Mouse (Mus musculus): ENCODE data around the gene Agbl5. TPM values are rescaled to one million over a fixed set of nuclear protein-coding genes. Genes with fewer than 3 reads are reported as not detected.

The Agbl5 gene
- polyA plus RNA-seq, 1 experiment, result 22.6 TPM

DNA sequence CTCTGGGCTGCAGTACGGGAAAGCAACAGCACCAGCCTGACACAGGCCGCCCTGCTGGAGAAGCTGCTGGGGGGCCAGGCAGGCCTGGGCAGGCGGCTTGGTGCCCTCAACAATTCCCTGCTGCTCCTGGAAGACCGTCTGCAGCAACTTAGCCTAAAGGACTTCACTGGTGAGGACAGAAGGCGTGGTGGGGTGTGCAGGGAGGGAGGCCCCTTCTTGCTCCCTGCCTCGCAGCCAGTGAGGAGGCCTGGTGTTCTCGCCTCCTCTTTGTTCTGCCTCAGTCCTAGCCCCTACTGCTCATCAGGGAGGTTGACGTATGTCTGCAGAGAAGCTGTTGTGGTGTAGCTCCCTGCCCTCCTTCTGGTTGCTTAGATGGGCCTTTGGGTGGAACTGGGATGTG is 30.2 kb downstream of the Agbl5 start:
- TF ChIP-seq CTCF (conservative IDR thresholded peaks at IDR 0.05; ENCODE audit: insufficient read depth, insufficient read length, low read depth, low read length), result no peak
- no peak for TF ChIP-seq POLR2A (IDR thresholded peaks at IDR 0.05; ENCODE audit: low read depth, low read length)
- no peaks in the 10 kb centered on the region for H3K36me3 ChIP-seq (ENCODE audit: control insufficient read depth, insufficient read depth, low read length)
- H3K27me3 ChIP-seq (replicated peaks; ENCODE audit: control insufficient read depth, insufficient read depth, low read length), result no peaks in the 10 kb centered on the region
- H3K4me1 ChIP-seq (ENCODE audit: control insufficient read depth, insufficient read depth, low read length), result peaks cover 17% of the 10 kb centered on the region; the same call in 1 of the 2 replicates
- H3K27ac ChIP-seq (ENCODE audit: insufficient read depth, low read depth, low read length), result no peak overlapping the region
- WGBS, result 93% methylated on average over 8 of the region's 8 CpGs
- H3K4me3 ChIP-seq (ENCODE audit: insufficient read depth, low read depth, low read length), result no peak overlapping the region
- no peak for DNase-seq

DNA sequence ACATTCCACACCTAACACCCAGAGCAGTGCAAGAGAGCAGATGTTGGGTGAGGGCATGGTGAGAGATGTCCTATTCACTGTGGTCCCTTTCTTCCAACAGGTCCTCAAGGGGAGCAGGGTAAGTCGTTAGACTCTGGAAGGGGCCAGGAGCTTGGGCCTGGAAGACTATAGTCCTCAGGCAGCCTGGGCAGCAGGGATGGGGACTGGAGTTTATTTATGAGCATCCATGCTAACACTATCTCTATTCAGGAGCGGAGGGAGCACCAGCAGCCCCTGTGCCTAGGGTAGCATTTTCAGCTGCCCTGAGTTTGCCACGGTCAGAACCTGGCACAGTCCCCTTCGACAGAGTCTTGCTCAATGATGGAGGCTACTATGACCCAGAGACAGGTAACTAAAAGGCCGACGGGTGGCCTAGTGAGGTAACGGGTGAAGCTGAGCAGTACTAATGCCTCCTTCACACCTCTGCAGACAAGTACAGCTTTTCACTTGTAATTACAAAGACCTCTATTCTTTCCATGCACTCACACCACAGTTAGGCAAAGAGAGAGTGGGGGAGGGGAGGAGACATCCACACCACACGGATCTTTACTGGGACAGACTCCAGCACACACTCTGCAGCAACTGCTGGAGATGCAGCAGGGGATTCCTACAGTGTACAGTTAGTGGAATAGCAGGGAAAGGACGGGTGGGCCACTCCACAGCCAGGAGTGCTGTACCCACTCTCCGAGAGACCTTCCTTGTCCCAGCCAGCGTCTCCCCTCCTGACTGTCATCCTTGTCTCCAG is 31.5 kb downstream of the Agbl5 start:
- H3K27ac ChIP-seq (ENCODE audit: insufficient read depth, low read depth, low read length), result no peak overlapping the region
- peaks cover 17% of the 10 kb centered on the region; the same call in 1 of the 2 replicates for H3K4me1 ChIP-seq (ENCODE audit: control insufficient read depth, insufficient read depth, low read length)
- H3K27me3 ChIP-seq (replicated peaks; ENCODE audit: control insufficient read depth, insufficient read depth, low read length), result no peaks in the 10 kb centered on the region
- DNase-seq, result no peak
- H3K4me3 ChIP-seq (ENCODE audit: insufficient read depth, low read depth, low read length), result no peak overlapping the region
- 75% methylated on average over 11 of the region's 11 CpGs for WGBS
- TF ChIP-seq CTCF (conservative IDR thresholded peaks at IDR 0.05; ENCODE audit: insufficient read depth, insufficient read length, low read depth, low read length), result no peak
- no peak for TF ChIP-seq POLR2A (IDR thresholded peaks at IDR 0.05; ENCODE audit: low read depth, low read length)
- H3K36me3 ChIP-seq (ENCODE audit: control insufficient read depth, insufficient read depth, low read length), result no peaks in the 10 kb centered on the region

DNA sequence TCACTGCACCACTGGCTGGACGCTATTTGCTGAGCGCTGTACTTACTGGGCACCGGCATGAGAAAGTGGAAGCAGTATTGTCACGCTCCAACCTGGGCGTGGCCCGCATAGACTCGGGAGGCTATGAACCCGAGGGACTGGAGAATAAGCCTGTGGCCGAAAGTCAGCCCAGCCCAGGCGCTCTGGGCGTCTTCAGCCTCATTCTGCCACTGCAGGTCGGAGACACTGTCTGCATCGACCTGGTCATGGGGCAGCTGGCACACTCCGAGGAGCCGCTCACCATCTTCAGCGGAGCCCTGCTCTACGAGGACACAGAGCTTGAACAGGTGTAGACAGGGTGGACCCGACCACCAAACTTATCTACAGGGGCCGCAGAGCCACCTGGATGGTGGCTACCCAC is 32.1 kb downstream of the Agbl5 start:
- Histone ChIP-seq H3K4me1 (ENCODE audit: control insufficient read depth, insufficient read depth, low read length) (peaks cover 13% of the 10 kb centered on the region; the same call in 1 of the 2 replicates), H3K27me3 (replicated peaks; ENCODE audit: control insufficient read depth, insufficient read depth, low read length) (no peaks in the 10 kb centered on the region), H3K4me3 (ENCODE audit: insufficient read depth, low read depth, low read length) (peak overlapping the region; percentile 1; the same call in 1 of the 2 replicates), H3K27ac (ENCODE audit: insufficient read depth, low read depth, low read length) (0 out of 2 replicates have a peak overlapping the region, but pooled peaks have one; percentile 3), H3K36me3 (ENCODE audit: control insufficient read depth, insufficient read depth, low read length) (no peaks in the 10 kb centered on the region)
- peak; percentile 68 for DNase-seq
- 57% methylated on average over 19 of the region's 19 CpGs for WGBS
- no peak for TF ChIP-seq CTCF (conservative IDR thresholded peaks at IDR 0.05; ENCODE audit: insufficient read depth, insufficient read length, low read depth, low read length)
- TF ChIP-seq POLR2A (IDR thresholded peaks at IDR 0.05; ENCODE audit: low read depth, low read length), result no peak

DNA sequence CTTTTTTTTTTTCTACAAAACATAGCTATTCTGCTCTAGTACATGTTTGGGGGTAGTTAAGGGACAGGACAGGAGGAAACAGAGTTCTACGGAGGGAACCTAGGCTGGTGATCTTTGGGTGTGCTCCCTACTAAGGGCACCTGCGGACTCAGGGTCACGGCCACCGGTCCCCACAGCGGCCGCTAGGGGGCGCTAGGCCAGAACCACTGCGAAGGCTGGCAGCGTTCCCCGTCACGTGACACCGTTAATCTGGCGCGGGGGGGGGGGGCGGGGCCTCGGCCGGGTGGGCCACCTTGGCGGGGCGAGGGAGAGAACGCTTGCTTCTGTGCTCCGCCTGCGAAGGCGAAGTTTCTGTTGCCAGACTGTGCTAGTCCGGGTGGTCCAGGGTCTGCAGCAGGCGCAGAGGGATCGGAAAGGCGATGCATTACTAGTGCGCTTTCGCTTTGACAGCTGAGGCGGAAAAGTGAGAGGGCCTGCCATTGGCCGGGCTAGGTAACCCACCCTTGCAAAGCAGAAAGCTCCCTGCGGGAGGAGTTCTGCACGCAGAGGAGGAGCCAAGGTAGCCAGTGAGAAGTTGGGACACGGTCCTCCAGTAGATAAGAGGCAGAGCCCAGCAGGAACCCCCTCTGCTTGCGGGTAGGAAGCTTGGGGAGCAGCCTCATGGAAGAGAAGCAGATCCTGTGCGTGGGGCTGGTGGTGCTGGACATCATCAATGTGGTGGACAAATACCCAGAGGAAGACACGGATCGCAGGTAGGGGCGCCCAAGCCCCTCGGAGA is 33.0 kb downstream of the Agbl5 start, which contains the start of gene Khk:
Gene Khk, plus strand, starts transcription at position 176 of the 778 bp plus-strand sequence.
- Histone ChIP-seq H3K4me3 (ENCODE audit: insufficient read depth, low read depth, low read length) (peak within 1 kb of the TSS; percentile 96), H3K27me3 (replicated peaks; ENCODE audit: control insufficient read depth, insufficient read depth, low read length) (no peaks in the 10 kb centered on the region), H3K36me3 (ENCODE audit: control insufficient read depth, insufficient read depth, low read length) (no peaks in the 10 kb centered on the region), H3K4me1 (ENCODE audit: control insufficient read depth, insufficient read depth, low read length) (peaks cover 9% of the 10 kb centered on the region; the same call in 1 of the 2 replicates), H3K27ac (ENCODE audit: insufficient read depth, low read depth, low read length) (peak within 1 kb of the TSS; percentile 95)
- DNase-seq, result peak; percentile 94
- 1% methylated on average over 36 of the region's 40 CpGs for WGBS
- TF ChIP-seq POLR2A (IDR thresholded peaks at IDR 0.05; ENCODE audit: low read depth, low read length) (peak; percentile 85), CTCF (conservative IDR thresholded peaks at IDR 0.05; ENCODE audit: insufficient read depth, insufficient read length, low read depth, low read length) (peak; percentile 78)

DNA sequence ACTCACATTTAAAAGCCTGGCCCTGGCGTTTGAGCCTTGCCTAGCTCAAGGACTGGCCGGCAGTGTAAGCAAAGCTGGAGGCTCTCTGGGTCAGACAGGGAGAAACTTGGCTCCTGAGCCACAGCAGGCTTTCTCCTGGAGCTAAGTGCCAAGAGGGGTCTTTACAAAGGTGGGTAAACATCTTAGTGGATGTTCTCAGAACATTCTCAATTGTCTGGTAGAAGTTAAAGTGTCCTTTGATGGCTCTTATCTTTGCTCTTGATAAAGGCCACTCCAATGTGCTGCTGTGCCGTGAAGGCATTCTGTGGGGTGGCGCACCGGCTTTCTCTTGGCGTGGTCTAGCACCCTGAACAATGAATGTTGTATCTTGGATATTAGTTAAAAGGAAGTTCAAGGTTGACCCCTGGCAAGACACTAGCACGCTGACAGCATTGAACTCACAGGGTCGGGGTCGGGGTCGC is 34.1 kb downstream of the Agbl5 start:
- Histone ChIP-seq H3K27ac (ENCODE audit: insufficient read depth, low read depth, low read length) (peak overlapping the region; percentile 95), H3K36me3 (ENCODE audit: control insufficient read depth, insufficient read depth, low read length) (no peaks in the 10 kb centered on the region), H3K27me3 (replicated peaks; ENCODE audit: control insufficient read depth, insufficient read depth, low read length) (no peaks in the 10 kb centered on the region), H3K4me1 (ENCODE audit: control insufficient read depth, insufficient read depth, low read length) (peaks cover 12% of the 10 kb centered on the region; the same call in 1 of the 2 replicates), H3K4me3 (ENCODE audit: insufficient read depth, low read depth, low read length) (peak overlapping the region; percentile 96)
- 48% methylated on average over 10 of the region's 10 CpGs for WGBS
- TF ChIP-seq CTCF (conservative IDR thresholded peaks at IDR 0.05; ENCODE audit: insufficient read depth, insufficient read length, low read depth, low read length), result no peak
- no peak for TF ChIP-seq POLR2A (IDR thresholded peaks at IDR 0.05; ENCODE audit: low read depth, low read length)
- no peak for DNase-seq

DNA sequence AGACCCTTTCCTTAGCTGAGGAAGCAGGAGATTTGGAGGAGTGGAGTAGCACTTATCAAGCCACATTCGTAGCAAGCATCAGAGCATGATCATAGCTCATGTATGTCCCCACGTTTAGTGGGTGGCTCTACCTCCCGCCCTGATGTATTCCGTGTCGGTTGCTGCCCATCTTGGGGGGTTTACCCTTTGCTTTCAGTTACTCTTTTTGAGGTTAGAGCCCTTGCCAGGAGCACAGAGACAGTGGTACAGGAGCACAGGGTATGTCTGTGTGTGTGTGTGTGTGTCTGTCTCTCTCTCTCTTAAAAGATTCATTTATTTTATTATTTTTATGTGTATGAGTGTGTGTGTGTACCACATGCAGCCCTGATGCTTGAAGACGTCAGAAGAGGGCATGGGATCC is 34.6 kb downstream of the Agbl5 start:
- TF ChIP-seq CTCF (conservative IDR thresholded peaks at IDR 0.05; ENCODE audit: insufficient read depth, insufficient read length, low read depth, low read length), result no peak
- H3K27me3 ChIP-seq (replicated peaks; ENCODE audit: control insufficient read depth, insufficient read depth, low read length), result no peaks in the 10 kb centered on the region
- peak overlapping the region; percentile 96 for H3K4me3 ChIP-seq (ENCODE audit: insufficient read depth, low read depth, low read length)
- H3K4me1 ChIP-seq (ENCODE audit: control insufficient read depth, insufficient read depth, low read length), result peaks cover 12% of the 10 kb centered on the region; the same call in 1 of the 2 replicates
- no peak overlapping the region for H3K27ac ChIP-seq (ENCODE audit: insufficient read depth, low read depth, low read length)
- 55% methylated on average over 6 of the region's 6 CpGs for WGBS
- H3K36me3 ChIP-seq (ENCODE audit: control insufficient read depth, insufficient read depth, low read length), result no peaks in the 10 kb centered on the region
- DNase-seq, result no peak

DNA sequence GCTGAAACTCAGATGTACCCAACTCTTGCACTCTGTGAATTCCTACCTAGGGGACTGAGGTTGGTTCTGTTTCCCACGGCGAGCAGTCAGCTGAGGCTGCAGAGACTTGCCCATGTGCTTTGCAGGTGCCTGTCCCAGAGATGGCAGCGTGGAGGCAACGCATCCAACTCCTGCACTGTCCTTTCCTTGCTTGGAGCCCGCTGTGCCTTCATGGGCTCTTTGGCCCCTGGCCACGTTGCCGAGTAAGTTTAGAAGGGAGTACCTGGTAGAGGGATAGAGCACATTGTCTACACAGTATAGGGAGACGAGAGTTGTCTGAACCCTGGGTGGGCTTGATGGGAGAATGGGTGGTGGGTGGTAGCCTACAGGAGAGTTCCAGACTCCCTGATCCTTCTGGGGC is 36.1 kb downstream of the Agbl5 start:
- H3K36me3 ChIP-seq (ENCODE audit: control insufficient read depth, insufficient read depth, low read length), result no peaks in the 10 kb centered on the region
- 60% methylated on average over 8 of the region's 8 CpGs for WGBS
- H3K27me3 ChIP-seq (replicated peaks; ENCODE audit: control insufficient read depth, insufficient read depth, low read length), result no peaks in the 10 kb centered on the region
- H3K27ac ChIP-seq (ENCODE audit: insufficient read depth, low read depth, low read length), result peak overlapping the region; percentile 55
- no peak for TF ChIP-seq CTCF (conservative IDR thresholded peaks at IDR 0.05; ENCODE audit: insufficient read depth, insufficient read length, low read depth, low read length)
- TF ChIP-seq POLR2A (IDR thresholded peaks at IDR 0.05; ENCODE audit: low read depth, low read length), result no peak
- peaks cover 12% of the 10 kb centered on the region; the same call in 1 of the 2 replicates for H3K4me1 ChIP-seq (ENCODE audit: control insufficient read depth, insufficient read depth, low read length)
- H3K4me3 ChIP-seq (ENCODE audit: insufficient read depth, low read depth, low read length), result no peak overlapping the region
- no peak for DNase-seq
